Mouse (Mus musculus) heart, adult 2 months (tissue): ENCODE measurements around the gene Nhp2. TPM values are rescaled to one million over a fixed set of nuclear protein-coding genes. Genes with fewer than 3 reads are reported as not detected.
A peak's percentile ranks its signal among the peaks of the same experiment; 100 is the strongest.

Experiments used
- DNase-seq, 2 experiments: peaks; one replicate each; pipeline ENCODE4 v3.0.0; 2021
- H3K27ac ChIP-seq: fragments of 200-600 bp; 2 replicates; pipeline ENCODE4 v1.8.1; 2022
- H3K27me3 ChIP-seq: fragments of 200-500 bp; 2 replicates; pipeline ENCODE4 v1.6.1; 2012; ENCODE audit warnings: mild to moderate bottlenecking, low read length, inconsistent platforms, mixed read lengths; ENCODE audit not compliant: control insufficient read depth, insufficient read depth
- H3K36me3 ChIP-seq: fragments of 200-500 bp; 2 replicates; pipeline ENCODE4 v1.6.1; 2012; ENCODE audit warnings: low read length, inconsistent platforms; ENCODE audit not compliant: control insufficient read depth, insufficient read depth
- H3K4me1 ChIP-seq: fragments of 200-500 bp; 2 replicates; pipeline ENCODE4 v1.6.1; 2011; ENCODE audit warnings: low read length; ENCODE audit not compliant: control insufficient read depth, insufficient read depth
- H3K4me3 ChIP-seq: fragments of 200-600 bp; 2 replicates; pipeline ENCODE4 v1.8.1; 2022
- H3K79me2 ChIP-seq: fragments of 200-500 bp; replicated peaks from 2 replicates; pipeline ENCODE4 v1.6.1; 2012; ENCODE audit warnings: mild to moderate bottlenecking, inconsistent platforms, low read length, moderate library complexity, mixed read lengths; ENCODE audit not compliant: control insufficient read depth, insufficient read depth
- H3K9ac ChIP-seq: fragments of 200-500 bp; 2 replicates; pipeline ENCODE4 v1.6.1; 2012; ENCODE audit warnings: low read depth, mild to moderate bottlenecking, control low read depth, inconsistent platforms, low read length, mixed read lengths
- CTCF ChIP-seq: fragments of 200-600 bp; IDR thresholded peaks from 2 replicates; pipeline ENCODE4 v1.8.1; 2022; ENCODE audit warnings: antibody characterized with exemption, mild to moderate bottlenecking, moderate library complexity
- EP300 ChIP-seq: fragments of 200-500 bp; IDR thresholded peaks from 2 replicates; pipeline ENCODE4 v1.6.1; 2011; ENCODE audit warnings: low read depth, low read length, control low read depth; ENCODE audit not compliant: insufficient read depth
- POLR2A ChIP-seq: fragments of 200-500 bp; IDR thresholded peaks from 2 replicates; pipeline ENCODE4 v1.6.1; 2011; ENCODE audit warnings: mild to moderate bottlenecking, low read depth, low read length, control low read depth; ENCODE audit not compliant: insufficient read depth
- WGBS: fragments of 180-500 bp; shearing (Covaris S2); methylation state at CpG from one replicate; pipeline ENCODE4 v1.1.7; 2018; 5-methylcytosine and 5-hydroxymethylcytosine counted together
- intact Hi-C: fragments of 180-260 bp; cut with DNase I; formaldehyde crosslinking; loops from one replicate; pipeline ENCODE4 v1.15.1; 2025
- polyA plus RNA-seq: library from polyadenylated mRNA; depleted of rRNA; stranded (reverse); fragments of >200 nt; gene quantifications from 2 replicates; pipeline ENCODE4 v1.2.3, GENCODE M21; 2012
- total RNA-seq, 2 experiments: library from RNA; stranded (reverse); gene quantifications; 2 replicates each; pipeline ENCODE4 v1.2.3; 2021

The Nhp2 gene
- total and polyA plus RNA-seq, 3 experiments, result 18.4 to 24.8 (median 19.0) TPM

- Histone ChIP-seq H3K9ac (peak overlapping the region; percentile 31), H3K27me3 (no peaks in the 10 kb centered on the region), H3K36me3 (no peaks in the 10 kb centered on the region; the same call in none of the 2 replicates), H3K79me2 (no peaks in the 10 kb centered on the region), H3K27ac (peak overlapping the region; percentile 79), H3K4me3 (peak overlapping the region; percentile 43), H3K4me1 (peaks cover 10% of the 10 kb centered on the region)
- peak; percentile 68 to 73 for DNase-seq
- no peak for TF ChIP-seq CTCF
- peak; percentile 39; the same call in 1 of the 2 replicates for TF ChIP-seq POLR2A
- peak; percentile 93 for TF ChIP-seq EP300
- WGBS, result 36% methylated on average over 15 of the region's 15 CpGs
- intact Hi-C loops, result no loop called here
Measured at GRCm38 (mm10) chr11:51646751-51647667, 27.5 kb downstream of the Nhp2 start.

GRCm38 (mm10) chr11:51648566-51648965 is 29.0 kb downstream of the Nhp2 start:
- no peaks in the 10 kb centered on the region for H3K79me2 ChIP-seq
- DNase-seq, result no peak
- H3K4me3 ChIP-seq, result peak overlapping the region; percentile 76
- intact Hi-C loops, result no loop called here
- H3K27ac ChIP-seq, result peak overlapping the region; percentile 86
- no peaks in the 10 kb centered on the region for H3K27me3 ChIP-seq
- peak overlapping the region; percentile 87 for H3K9ac ChIP-seq
- no peaks in the 10 kb centered on the region; the same call in none of the 2 replicates for H3K36me3 ChIP-seq
- WGBS, result 39% methylated on average over 3 of the region's 3 CpGs
- TF ChIP-seq EP300 (no peak), POLR2A (no peak), CTCF (no peak)
- H3K4me1 ChIP-seq, result peaks cover 7% of the 10 kb centered on the region

- TF ChIP-seq CTCF (no peak), POLR2A (0 out of 2 replicates have a peak, but pooled peaks have one; percentile 24), EP300 (no peak)
- intact Hi-C loops, result no loop called here
- 52% methylated on average over 11 of the region's 11 CpGs for WGBS
Measured at GRCm38 (mm10) chr11:51649111-51649888, 29.8 kb downstream of the Nhp2 start.

GRCm38 (mm10) chr11:51649889-51650199 is 30.3 kb downstream of the Nhp2 start:
- Histone ChIP-seq H3K27ac (peak overlapping the region; percentile 86), H3K27me3 (no peaks in the 10 kb centered on the region), H3K79me2 (no peaks in the 10 kb centered on the region), H3K4me1 (peaks cover 5% of the 10 kb centered on the region), H3K4me3 (peak overlapping the region; percentile 76), H3K36me3 (no peaks in the 10 kb centered on the region; the same call in 1 of the 2 replicates), H3K9ac (peak overlapping the region; percentile 87)
- WGBS, result 13% methylated on average over 7 of the region's 7 CpGs
- no peak for TF ChIP-seq CTCF
- no peak for TF ChIP-seq EP300
- no peak for TF ChIP-seq POLR2A
- peak in 1 of 2 experiments; percentile 33 for DNase-seq
- intact Hi-C loops, result no loop called here

More at GRCm38 (mm10) chr11:51649111-51649888, 29.8 kb downstream of the Nhp2 start:
- H3K9ac ChIP-seq, result peak overlapping the region; percentile 87
- peaks cover 7% of the 10 kb centered on the region for H3K4me1 ChIP-seq
- no peaks in the 10 kb centered on the region for H3K27me3 ChIP-seq
- H3K27ac ChIP-seq, result peak overlapping the region; percentile 86
- H3K4me3 ChIP-seq, result peak overlapping the region; percentile 76
- H3K79me2 ChIP-seq, result no peaks in the 10 kb centered on the region
- DNase-seq, result no peak
- no peaks in the 10 kb centered on the region; the same call in 1 of the 2 replicates for H3K36me3 ChIP-seq

- H3K36me3 ChIP-seq, result no peaks in the 10 kb centered on the region; the same call in 1 of the 2 replicates
- H3K27ac ChIP-seq, result peak overlapping the region; percentile 86
- no peaks in the 10 kb centered on the region for H3K79me2 ChIP-seq
- H3K27me3 ChIP-seq, result no peaks in the 10 kb centered on the region
- H3K4me3 ChIP-seq, result peak overlapping the region; percentile 76
- TF ChIP-seq POLR2A, result no peak
- no peak for TF ChIP-seq CTCF
- TF ChIP-seq EP300, result no peak
- intact Hi-C loops, result no loop called here
- DNase-seq, result no peak
- H3K4me1 ChIP-seq, result peaks cover 5% of the 10 kb centered on the region
- WGBS, result 3% methylated on average over 30 of the region's 30 CpGs
- peak overlapping the region; percentile 87 for H3K9ac ChIP-seq
Measured at GRCm38 (mm10) chr11:51650261-51650660, 30.7 kb downstream of the Nhp2 start.
